Mouse (Mus musculus): ENCODE measurements around the gene Ccdc163.

Gene Ccdc163

DNA sequence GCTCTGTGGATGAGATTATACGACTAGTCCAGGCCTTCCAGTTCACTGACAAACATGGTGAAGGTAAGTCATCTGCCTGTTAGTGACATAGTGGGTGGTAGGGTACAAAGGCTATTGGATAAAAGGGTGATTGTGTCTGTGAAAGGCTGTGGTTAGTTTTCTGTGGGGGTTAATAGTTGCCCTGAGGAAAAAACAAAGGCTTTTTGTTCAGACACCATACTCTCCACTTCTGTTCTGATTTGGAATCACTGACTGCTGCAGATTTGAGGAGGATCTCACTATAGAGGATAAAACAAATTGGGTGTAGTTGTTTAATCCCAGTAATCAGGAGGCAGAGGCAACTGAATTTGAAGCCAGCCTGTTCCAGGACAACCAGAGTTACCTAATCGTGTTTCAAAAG is 14.5 kb upstream of the Ccdc163 start:
- in situ Hi-C loops (cut with MboI; ENCODE audit: unreplicated experiment in 2 of 2) = no loop called here

DNA sequence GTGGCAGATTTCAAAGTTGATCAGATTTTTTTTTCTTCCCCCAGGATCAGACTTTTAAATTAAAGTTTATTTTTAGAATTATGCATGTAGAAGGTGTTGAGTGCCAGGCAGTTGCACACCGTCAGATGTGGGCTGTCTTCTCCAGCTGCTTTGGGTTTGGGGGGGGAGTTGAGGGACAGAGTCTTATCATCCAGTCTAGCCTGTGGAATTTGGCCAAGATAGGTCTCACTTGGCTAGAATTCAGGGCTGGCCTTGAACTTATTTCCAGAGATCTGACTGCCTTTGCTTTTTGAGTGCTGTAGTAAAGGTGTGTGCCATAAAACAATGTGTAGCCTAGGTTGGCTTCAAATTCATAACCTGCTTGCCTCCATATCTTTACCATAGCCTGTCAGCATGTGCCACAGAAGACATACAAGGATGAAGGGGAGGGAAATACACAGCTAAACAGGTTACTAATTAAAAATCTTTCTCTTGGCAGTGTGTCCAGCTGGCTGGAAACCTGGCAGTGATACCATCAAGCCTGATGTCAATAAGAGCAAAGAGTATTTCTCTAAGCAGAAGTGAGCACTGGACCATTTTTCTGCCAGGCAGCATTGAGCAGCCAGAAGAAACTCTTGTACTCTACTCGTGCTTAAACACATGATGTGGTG is 9.5 kb upstream of the Ccdc163 start:
- in situ Hi-C loops (cut with MboI; ENCODE audit: unreplicated experiment in 2 of 2) = no loop called here

DNA sequence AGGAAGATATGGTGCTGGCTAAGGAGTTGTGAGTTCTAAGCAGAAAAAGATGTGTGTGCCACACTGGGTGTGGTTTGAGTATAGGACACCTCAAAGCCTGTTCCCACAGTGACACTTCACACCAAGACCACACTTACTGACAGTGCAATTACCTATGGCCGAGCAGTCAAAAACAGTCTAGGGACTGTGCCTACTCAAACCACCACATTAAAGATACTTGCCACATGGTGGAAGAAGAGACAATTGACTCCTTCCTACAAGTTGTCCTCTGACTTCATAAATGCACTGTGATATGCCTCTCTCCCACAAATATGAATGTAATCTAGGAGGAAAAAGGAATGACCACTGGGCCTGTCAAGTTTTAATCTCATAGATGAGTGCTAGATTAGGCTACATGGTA is 7.3 kb upstream of the Ccdc163 start:
- in situ Hi-C loops (cut with MboI; ENCODE audit: unreplicated experiment in 2 of 2) = loop anchor here in 1 of 2 experiments (10.0 to 25.0 kb wide), 2 partner anchors 294 to 436 kb away; partner anchors contain the start of genes Btbd19, Hectd3, Plk3 and Tctex1d4

DNA sequence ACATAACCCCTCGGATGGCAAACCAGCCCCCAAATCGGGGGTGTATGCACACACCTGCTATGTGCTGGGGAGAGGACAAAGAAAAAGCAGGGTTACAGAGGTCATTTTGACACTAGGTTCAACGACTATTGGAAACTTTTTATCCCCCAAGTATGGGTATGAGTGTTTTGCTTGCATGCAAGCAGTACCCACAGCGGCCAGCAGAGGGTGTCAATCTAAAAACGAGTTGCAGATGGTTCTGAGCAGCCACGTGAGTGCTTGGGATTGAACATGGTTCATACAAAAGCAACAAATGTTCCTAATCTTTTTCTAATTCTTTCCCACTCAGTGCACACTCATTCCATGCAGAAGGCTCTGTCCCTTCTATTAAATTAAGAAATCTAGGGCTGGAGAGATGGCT is 4.5 kb upstream of the Ccdc163 start:
- in situ Hi-C loops (cut with MboI; ENCODE audit: unreplicated experiment in 2 of 2) = loop anchor here in 1 of 2 experiments (10.0 to 25.0 kb wide), 2 partner anchors 291 to 433 kb away; partner anchors contain the start of genes Btbd19, Hectd3, Plk3 and Tctex1d4

DNA sequence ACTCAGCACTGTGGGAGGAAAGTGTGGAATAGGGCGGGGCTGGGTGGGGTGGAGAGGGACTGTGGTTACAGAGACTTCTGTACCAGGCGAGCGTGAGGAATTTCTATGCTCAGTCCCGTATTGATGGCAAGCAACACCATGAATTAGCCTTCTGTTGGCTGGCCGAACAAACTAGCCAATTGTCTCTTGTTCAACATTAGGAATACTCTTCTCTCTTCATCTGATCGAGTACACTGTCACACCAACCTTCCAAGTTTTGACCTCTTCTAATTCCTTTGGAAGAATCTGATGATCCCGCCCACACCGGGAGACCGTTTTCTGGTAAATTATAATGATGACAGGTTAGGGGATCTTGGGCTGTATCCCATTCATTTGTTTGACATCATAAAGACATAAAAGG is 643 bp upstream of the Ccdc163 start:
- in situ Hi-C loops (cut with MboI; ENCODE audit: unreplicated experiment in 2 of 2) = loop anchor here in 1 of 2 experiments (10.0 to 25.0 kb wide), 2 partner anchors 287 to 430 kb away; partner anchors contain the start of genes Btbd19, Hectd3, Plk3 and Tctex1d4

GRCm38 (mm10) chr4:116708791-116709390 is 582 bp downstream of the Ccdc163 start:
- in situ Hi-C loops (cut with MboI; ENCODE audit: unreplicated experiment in 2 of 2) = loop anchor here in 1 of 2 experiments (10.0 to 25.0 kb wide), 2 partner anchors 286 to 428 kb away; partner anchors contain the start of genes Btbd19, Hectd3, Plk3 and Tctex1d4

GRCm38 (mm10) chr4:116710154-116710553 is 1.8 kb downstream of the Ccdc163 start:
- in situ Hi-C loops (cut with MboI; ENCODE audit: unreplicated experiment in 2 of 2) = loop anchor here (5.0 to 25.0 kb wide), 2 partner anchors 427 to 432 kb away; partner anchors contain the start of genes Btbd19 (in 1 of the 2), Plk3 (in 1 of the 2) and Tctex1d4 (in 1 of the 2)

DNA sequence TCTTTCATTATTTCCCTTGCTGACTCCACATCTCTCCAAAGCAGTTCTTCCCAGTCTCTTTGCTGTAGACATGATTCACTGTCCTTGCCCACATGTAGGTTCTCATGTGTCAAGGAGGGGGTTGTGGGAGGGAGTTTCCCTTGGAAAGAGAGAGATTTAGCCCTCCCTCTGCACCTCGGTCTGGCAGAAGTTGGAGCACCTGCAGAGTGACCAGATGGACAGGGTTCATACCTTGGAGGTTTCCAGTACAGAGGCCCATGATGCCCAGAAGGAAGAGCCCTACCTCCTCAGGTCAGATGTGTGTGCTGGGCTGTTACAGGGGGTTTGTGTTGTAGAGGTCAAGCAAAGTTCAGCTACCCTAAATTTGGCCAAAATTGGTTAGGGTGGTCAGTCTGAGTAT is 4.2 kb downstream of the Ccdc163 start:
- in situ Hi-C loops (cut with MboI; ENCODE audit: unreplicated experiment in 2 of 2) = loop anchor here (5.0 to 25.0 kb wide), 2 partner anchors 425 to 430 kb away; partner anchors contain the start of genes Btbd19 (in 1 of the 2), Plk3 (in 1 of the 2) and Tctex1d4 (in 1 of the 2)

DNA sequence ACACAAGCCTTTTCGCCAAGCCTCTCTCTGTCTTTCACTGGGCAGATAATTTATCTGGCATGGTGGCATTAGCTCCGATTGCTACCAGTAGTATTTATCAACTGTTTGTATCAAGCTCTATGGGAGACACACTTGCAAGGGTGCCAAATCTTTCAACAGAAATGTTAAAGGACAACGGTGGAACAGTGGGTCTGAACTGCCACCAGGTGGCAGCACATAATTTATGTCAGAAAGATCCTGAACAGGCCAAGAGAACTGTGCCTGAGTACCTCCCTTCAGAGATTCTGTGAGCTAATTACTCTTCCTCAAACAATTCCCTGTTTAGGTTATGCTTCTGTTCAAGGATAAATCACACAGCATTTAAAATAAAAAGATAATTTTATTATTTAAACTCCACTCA is 11.1 kb downstream of the Ccdc163 start:
- in situ Hi-C loops (cut with MboI; ENCODE audit: unreplicated experiment in 2 of 2) = loop anchor here (5.0 to 25.0 kb wide), 3 partner anchors 68 to 418 kb away; partner anchors contain the start of genes Btbd19 (in 1 of the 2), Plk3 (in 1 of the 2), Tctex1d4 (in 1 of the 2) and Urod (in 1 of the 2)

DNA sequence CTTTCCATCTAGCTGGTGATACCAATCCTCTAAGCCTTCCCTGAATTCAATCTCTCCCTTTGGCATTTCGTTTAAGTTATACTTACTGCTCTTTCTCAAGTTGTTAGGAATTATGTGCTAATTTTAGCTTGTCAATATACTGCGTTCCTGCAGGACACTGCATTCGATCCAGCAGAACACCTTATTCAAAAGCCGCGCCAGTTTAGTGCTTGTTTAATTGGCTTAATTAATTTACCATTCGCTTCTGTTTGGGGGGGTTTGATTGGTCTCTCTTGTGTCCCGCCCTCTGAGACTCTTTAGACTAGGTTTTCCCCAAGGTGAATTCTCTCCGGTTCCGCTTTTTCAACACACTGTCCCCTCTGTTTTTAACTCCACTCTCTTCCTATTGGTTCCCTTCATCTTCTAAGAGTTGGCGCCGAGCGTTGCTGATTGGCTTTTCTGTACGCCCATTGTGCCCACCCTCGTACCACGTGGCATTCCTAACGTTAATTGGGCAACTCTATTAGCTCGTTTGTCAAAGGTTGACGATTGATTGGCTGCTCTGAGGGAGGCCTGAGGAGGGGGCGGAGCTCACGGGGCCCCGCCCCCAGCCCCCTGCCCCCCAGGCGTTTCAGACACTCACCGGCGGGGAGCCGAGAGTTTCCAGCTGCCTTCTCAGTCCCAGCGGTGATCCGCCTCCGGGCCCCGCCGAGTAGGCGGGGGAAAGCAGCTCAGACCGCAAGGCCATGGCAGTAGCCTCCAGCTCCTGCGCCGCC is 12.2 kb downstream of the Ccdc163 start, which contains the start of gene Tesk2:
Gene Tesk2, plus strand, starts transcription at position 606 of the 755 bp plus-strand sequence.
- in situ Hi-C loops (cut with MboI; ENCODE audit: unreplicated experiment in 2 of 2) = loop anchor here in 1 of 2 experiments (25.0 kb wide), 1 partner anchor 417 kb away; the partner anchor contains the start of genes Btbd19, Plk3 and Tctex1d4

DNA sequence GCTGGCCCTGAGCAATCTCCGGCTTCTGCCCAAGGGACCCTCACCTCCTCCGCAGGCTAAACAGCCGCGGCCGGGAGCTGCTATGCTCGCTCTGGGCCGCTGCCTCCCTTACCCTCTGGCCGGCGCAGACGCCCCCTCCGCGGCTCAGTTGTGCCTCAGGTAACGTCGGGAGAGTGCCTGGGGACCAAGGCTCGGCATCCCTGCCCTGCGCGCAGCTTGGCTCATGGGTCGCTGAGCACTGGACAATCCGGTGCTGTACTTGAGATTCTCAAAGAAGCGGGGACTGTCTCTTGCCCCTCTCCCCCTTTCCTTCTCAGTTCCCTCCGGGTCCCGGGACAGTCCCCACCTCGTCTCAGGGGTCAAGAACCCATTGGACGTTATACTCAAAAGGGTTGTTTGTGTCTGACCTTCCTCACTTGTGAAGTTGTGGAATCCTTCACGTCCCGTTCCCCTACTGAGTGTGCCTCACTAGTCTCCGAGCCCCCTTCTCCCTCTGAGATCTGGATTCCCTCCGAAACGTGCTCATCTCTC is 12.9 kb downstream of the Ccdc163 start:
- in situ Hi-C loops (cut with MboI; ENCODE audit: unreplicated experiment in 2 of 2) = loop anchor here in 1 of 2 experiments (25.0 kb wide), 1 partner anchor 416 kb away; the partner anchor contains the start of genes Btbd19, Plk3 and Tctex1d4

DNA sequence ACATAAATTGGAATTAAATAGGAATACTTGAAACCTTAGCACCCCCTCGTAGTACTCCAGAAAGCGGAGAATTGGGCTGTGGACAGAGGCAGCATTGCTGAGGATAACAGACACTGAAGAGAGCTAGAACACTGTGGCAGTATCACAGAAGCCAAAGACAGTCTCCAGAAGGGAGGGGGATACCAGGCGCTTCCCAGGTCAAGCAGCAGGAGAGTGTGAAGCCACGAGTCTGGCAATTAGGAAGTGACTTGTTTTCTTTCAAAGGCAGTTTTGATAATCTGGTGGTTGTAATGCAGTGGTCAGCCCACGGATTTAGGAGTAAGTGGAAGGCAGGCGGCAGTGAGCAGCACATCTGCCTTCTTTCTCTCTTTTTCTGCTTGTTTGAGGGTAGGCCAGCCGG is 13.9 kb downstream of the Ccdc163 start:
- in situ Hi-C loops (cut with MboI; ENCODE audit: unreplicated experiment in 2 of 2) = loop anchor here in 1 of 2 experiments (25.0 kb wide), 1 partner anchor 415 kb away; the partner anchor contains the start of genes Btbd19, Plk3 and Tctex1d4

DNA sequence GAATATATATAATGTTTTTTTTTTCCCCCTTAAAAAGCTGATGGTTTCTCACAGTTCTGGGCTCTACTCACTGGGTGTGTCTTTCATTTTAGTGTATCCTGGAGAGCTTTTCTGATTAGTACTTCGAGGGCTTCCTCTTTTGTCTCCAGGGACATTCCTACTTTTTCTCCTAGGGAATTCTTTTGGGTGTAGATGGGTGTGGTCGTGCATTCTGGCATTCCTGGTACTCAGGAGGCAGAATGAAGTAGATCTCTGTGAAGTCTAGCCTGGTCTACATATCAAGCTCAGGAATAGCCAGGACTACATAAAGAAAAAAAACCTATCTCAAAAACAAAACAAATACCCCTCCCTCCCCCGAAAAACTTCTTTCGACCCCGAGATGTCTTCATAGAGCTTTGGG is 17.1 kb downstream of the Ccdc163 start:
- in situ Hi-C loops (cut with MboI; ENCODE audit: unreplicated experiment in 2 of 2) = no loop called here

- in situ Hi-C loops (cut with MboI; ENCODE audit: unreplicated experiment in 2 of 2) = no loop called here
Measured at GRCm38 (mm10) chr4:116727401-116727800, 19.1 kb downstream of the Ccdc163 start.

DNA sequence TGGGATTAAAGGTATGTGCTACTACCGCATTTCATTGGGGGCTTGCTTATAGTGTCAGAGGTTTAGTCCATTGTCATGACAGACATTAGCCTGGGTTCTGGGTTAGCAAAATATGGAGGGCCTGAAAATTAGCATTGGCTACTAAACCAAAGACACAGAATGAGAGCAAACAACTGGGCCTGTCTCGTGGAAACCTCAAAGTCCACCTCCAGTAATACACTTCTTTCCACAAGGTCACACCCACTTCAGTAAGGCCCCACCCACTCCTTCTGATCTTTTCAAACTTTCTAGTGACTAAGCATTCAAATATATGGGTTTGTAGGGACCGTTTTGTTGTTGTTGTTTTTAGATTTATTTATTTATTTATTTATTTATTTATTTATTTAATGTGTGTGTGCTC is 21.2 kb downstream of the Ccdc163 start:
- in situ Hi-C loops (cut with MboI; ENCODE audit: unreplicated experiment in 2 of 2) = no loop called here

- in situ Hi-C loops (cut with MboI; ENCODE audit: unreplicated experiment in 2 of 2) = no loop called here
Measured at GRCm38 (mm10) chr4:116731077-116731476, 22.8 kb downstream of the Ccdc163 start.

DNA sequence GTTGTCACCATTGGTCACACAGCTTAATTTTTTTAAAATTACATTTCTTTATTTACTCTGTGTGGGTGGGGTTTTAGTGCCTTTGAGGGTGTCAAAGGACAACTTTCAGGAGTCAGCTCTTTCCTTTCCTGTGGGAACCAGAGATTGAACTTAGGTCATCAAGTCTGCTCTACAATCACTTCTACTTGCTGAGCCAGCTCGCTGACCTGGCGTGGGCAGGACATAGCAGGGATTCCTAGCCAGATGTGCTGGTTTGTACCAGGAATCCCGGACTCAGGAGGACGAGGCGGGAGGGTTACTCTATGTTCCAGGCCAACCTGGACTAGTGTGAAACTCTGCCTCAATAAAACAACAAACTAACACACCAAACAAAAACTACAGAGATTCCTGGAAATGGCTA is 24.0 kb downstream of the Ccdc163 start:
- in situ Hi-C loops (cut with MboI; ENCODE audit: unreplicated experiment in 2 of 2) = no loop called here

DNA sequence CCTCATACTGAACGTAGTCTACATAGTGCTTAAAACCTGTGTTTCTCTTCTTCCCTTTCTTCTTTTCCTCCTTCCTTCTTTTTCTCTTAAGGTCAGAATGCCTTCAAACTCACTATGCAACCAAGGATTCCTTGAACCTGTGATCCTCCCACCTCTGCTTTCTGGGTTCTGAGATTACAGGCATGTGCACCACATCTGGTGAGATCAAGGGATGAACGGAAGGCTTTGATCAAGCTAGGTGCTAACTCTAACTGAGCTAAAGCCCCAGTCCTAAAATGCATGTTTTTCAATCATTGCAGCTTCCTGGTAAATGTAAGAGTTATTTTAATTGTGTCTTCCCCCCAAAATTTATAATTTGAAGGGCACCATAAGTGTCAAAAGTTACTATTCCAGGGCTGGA is 26.7 kb downstream of the Ccdc163 start:
- in situ Hi-C loops (cut with MboI; ENCODE audit: unreplicated experiment in 2 of 2) = no loop called here

GRCm38 (mm10) chr4:116738972-116739751 is 30.9 kb downstream of the Ccdc163 start:
- in situ Hi-C loops (cut with MboI; ENCODE audit: unreplicated experiment in 2 of 2) = no loop called here
